Mouse (Mus musculus) bone marrow, adult 2 months (tissue): ENCODE results near the gene Dock8.

Experiments
- CTCF ChIP-seq: fragments of 200-500 bp; IDR thresholded peaks from 2 replicates; pipeline ENCODE4 v1.5.1; 2011; ENCODE audit warnings: low read length, control low read depth; ENCODE audit not compliant: control insufficient read depth, insufficient read depth
- POLR2A ChIP-seq: fragments of 200-500 bp; IDR thresholded peaks from 2 replicates; pipeline ENCODE4 v1.6.1; 2011; ENCODE audit warnings: low read depth, mild to moderate bottlenecking, control low read depth, low read length, borderline replicate concordance; ENCODE audit not compliant: control insufficient read depth

DNA sequence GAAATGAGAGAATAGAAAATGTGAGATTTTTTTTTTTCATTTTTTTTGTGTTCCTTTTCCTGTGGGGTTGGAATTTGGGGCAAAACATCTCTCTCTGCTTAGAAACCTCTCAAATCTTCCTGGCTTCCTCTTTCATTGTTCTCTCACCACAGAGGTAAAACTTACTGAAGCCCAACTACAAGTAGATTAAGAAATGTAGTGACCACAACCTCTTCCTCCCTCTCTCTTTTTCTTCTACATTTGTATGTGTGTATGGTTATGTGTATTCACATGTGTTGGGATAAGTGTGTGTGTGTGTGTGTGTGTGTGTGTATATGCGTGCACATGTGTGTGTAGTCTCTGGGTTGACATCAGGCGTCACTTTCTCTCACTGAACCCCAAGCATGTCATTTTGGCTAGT, 9.2 kb downstream of the Dock8 start:
- TF ChIP-seq CTCF (no peak), POLR2A (no peak)
